Mouse (Mus musculus): ENCODE results near the gene Miga1. TPM values are rescaled to one million over a fixed set of nuclear protein-coding genes. Genes with fewer than 3 reads are reported as not detected.

The Miga1 gene
- 15.5 and 25.4 TPM in 2 replicates for polyA plus RNA-seq (2012; rRNA removed)

DNA sequence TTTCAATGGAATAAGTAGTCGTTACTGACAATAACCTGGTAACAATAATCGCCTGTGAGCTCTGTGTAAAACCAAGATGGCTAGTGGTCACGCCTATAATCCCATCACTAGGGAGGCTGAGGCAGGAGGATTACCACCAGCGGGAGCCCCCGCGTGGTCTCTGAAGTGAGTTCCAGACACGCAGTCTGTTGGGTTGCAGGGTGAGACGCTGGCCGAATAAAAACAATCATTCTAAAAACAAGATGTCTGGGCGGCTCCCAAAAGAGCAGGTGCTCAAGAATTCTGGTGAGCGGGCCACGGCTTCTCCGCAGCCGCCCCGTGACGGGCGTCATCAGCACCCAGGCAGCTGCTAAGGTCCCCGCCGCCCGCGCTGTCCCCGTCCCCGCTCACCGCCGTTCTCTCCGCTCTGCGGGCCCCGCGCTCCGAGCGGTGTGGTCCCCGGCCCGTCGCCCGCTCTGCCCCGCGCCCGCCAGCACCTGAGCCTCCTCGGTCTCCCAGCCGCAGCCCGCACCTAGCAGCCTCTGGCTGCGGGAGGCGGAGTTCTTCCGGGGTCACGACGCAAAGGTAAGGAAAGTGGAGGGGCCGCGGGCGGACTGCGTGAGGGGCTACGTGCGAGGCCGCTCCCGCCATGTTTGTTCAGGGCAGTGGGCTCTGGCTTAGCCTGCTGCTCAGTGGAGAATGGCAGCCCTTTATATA is at the start of gene Miga1:
Gene Miga1, minus strand, starts transcription at position 546 of the 696 bp plus-strand sequence.
- no peak for DNase-seq (ENCODE audit: low read depth)

DNA sequence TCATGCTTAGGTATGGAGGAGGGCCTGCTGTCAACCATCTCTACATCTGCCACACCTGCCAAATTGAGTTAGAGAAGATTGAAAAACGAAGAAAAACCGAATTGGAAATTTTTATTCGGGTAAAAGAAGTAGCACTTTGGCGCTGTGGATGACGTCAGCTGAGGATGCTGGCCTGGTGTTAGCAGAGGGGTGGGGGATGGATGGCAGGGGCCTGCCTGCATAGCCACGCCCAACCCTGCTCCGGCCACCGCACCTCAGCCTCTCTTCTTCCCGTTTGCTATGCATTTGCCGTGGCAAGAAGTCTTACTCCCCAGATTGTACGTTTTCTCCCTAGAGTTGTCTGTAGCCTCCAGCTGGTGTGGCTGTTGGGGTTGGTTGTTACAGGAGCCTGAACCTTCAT is 43.9 kb upstream of the Miga1 start:
- no peak for DNase-seq (ENCODE audit: low read depth)

DNA sequence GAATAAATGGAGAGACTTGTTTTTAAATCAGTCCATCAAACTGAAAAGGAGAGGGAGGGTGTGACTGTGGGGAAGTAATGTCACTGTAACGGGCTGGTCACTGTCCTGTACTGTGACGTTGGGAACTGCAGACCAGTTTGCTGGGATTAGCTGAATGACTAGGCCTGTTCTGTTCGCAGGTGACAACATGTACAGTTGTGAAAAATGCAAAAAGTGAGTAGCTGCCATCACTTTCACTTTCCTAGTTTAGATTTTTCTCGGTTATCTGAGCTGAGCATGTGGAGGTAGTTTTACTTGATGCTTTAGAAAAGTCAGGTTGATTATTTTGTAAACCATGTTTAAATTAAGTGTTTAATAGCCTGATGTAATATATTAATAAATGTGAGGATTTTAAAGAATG is 35.9 kb upstream of the Miga1 start:
- no peak for DNase-seq (ENCODE audit: low read depth)

DNA sequence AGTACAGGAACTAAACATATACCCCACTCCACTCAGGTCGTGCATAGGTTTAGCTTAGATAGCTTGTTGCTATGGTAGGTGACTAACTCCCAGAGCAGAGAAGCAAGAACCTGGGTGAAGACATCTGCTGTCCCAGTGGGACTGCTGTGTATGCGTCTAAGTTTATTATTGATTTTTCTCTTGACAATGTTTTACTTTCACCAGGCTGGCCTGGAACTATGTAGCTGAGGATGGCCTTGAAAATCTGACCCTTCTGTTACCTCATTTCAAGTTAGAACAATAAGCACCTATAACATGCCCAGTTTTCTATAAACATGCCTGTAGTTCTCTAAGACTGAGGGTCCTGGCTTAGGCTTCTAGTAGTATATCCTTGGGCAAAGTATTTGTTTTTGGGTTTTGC is 24.0 kb upstream of the Miga1 start:
- DNase-seq (ENCODE audit: low read depth) = no peak

DNA sequence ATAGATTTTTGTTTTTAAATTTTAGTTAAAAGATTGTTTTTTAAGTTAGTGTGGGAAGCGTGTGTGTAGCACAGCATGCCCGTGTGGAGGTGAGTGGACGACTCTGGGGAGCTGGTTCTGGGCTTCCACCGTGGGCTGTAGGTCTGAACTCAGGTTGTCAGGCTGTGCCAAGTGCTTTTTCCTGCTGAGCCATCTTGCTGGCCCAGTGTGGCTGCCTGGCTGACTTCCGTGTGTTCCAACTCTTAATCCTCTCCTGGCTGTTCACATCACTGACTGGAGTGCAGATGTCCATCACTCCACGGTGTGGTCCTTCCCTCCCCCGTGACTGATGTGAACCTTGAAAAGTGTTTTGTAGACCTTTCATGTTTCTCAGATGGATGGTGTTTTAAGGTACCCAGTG is 18.9 kb upstream of the Miga1 start:
- no peak for DNase-seq (ENCODE audit: low read depth)

DNA sequence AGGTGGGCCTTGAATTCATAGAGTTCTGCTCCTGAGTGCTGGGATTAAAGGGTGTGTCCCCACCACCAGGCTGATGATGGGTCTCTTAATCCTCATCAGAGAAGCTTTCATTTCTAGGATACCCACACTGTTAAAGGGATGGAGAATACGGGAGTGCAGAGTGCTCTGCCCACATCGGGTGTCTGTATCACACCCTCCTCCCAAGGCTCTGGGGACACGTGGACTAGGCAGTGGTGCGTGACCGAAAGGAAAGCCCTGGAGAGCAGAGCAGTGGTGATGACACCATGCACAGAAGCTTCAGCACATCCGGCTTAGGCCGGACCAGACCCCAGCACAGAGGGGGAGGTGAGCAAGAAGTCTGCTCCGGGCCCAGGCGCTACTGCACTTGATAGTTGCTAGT is 16.5 kb upstream of the Miga1 start:
- no peak for DNase-seq (ENCODE audit: low read depth)

DNA sequence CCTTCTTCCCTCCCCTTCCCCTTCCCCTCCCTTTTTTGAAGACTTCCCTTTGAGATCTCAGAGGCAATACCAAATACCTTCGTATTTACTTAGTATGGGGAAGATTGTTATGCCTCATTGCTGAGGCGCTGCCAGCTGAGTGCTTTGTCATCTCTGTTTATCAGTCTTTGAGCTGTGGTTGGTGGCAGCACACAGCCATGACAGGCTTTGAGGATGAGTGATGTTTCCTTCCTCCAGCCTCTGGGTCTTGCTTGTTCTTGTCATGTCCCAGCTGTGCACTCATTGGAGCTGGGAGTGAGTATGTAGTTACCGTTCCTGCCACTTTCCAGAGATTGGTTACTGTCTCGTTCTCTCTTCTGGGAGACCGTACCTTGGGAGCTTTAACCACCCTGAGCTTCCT is 15.2 kb upstream of the Miga1 start:
- DNase-seq (ENCODE audit: low read depth) = no peak

DNA sequence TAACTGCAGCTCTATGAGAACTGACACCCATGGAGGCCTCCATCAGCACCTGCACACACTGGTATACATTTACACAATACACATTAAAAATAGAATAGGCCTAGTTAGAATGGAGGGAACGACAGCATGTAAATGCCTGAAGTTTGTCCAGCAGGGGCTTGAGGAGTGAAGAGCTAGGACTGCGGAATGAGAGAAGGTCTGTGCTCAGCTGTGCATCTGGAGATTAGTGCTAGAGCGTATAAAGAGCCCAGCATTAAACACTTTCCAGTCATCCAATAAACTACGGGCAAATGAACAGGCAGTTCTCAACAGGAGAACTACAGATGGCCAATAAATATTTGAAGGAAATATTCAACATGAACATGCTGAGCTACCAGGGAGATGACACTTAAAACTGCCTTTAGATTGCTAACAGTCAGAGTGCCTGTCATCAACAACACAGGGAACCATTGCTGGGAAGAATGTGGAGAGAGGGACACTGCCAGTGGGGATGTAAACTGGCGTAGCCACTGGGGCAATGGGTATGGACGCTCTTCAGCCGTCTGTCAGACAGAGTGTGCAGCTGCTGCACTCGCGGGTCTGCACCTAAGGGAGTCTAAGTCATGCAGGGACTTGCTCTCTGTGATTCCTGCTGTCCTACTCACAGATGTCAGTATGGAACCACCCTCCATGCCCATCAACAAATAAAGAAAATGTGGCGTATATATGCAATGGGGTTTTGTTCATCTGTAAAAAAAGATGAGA is 13.4 kb upstream of the Miga1 start:
- DNase-seq (ENCODE audit: low read depth) = no peak

DNA sequence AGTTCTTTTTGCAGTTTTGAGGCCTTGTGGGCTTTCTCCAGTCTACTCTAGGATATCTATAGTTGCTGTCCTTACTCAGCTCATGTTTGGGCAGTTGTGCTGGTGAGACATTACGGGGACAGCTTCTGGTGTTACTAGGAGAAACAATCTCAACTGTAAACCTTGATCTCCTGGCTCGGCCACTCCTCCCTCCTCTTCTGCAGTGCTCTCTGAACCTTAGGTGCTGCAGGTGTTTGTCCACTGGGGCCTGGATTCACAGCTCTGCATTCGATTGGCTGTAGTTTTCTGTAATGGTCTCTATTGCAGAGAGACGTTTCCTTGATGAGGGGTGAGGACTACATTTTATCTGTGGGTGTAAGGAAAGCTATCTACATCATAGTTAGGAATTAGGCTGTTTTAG is 12.1 kb upstream of the Miga1 start:
- no peak for DNase-seq (ENCODE audit: low read depth)

DNA sequence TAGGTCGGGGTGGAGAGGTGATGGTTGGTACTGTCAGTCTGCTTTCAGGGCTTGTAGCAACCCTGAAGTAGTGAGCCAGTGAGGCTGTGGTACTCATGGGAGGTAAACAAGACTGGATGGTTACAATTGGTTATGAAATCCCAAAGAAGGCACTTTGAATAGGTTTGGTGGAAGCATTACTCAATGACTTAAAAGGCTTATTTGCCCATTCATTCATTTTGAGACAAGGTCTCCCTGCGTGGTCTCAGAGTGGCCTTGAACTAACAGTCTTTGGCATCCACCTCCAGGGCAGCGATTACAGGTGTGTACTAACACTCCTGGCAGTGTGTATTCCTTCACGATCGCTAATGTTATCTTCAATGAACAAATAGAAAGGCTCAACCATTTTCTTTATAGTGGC is 10.8 kb upstream of the Miga1 start:
- no peak for DNase-seq (ENCODE audit: low read depth)

DNA sequence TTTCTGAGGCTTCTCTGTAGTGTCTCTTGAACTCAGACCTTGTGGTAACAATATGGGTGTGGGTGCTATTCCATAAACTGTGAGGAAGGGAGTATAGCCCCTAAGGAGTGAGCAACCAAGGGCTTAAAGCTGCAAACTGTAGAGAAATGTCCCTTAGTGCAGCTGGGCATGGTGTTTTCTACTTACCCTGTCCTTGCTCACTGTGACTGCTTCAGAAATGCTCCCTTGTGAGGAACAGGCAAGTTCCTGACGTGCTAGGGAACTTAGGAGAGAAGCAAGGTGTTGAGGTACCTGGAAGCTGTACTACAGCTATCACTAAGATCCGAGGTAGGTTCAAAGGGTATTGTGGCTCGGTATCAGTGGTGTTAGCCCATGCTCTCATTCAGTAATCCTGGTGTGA is 10.2 kb upstream of the Miga1 start:
- DNase-seq (ENCODE audit: low read depth) = no peak

DNA sequence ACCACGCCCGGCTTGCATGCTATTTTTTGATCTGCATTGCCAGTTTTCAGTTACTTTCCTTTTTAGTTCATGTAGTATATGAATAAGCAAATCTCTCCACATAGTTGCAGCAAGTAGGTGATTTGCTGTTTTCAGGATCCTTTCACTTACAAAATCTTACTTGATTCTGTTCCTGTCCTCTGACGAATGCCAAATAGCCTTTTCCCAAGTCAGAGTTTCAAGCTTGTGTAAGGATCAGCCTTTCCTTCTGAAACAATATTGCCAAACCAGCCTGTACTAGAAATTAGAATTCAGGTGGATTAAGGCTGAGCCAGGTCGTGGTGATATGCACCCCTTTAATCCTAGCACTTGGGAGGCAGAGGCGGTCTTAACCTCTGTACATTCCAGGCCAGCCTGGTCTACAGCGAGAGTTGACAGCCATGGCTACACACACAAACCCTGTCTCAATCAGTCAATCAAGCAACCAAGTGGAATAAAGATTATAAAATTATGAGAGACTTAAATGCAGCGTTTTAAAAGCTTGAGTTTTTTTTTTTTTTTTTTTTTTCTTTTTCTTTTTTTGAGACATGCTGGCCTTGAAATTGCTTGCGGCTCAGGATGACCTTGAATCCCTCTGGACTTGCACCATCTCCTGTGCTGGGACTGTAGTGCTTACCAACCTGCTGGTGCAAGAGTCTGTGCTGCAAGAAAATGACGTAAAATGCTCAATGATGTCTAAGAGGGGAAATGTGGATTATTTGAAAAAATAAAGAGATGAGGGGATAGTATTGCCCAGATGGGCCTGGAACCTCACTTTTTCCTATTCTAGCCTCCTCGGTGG is 8.0 kb upstream of the Miga1 start:
- DNase-seq (ENCODE audit: low read depth) = peak; percentile 75

DNA sequence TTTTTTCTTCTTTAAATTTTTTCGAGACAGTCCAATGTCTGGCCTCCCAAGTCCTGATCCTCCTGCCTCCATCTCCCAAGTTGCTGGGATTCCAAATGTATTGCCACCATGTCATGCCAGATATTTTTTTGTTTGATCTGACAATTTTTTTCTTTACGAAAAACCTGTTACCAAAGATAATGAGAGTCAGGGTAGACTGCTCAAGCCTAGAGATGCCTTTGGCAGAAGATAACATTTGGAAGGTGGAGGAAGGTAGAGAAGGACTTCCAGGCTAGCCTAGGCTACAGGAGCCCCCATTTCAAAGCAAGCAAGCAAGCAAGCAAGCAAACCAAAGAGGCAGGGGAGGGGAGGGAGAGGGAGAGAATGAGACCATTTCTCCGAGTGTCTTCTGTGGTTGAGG is 7.0 kb upstream of the Miga1 start:
- DNase-seq (ENCODE audit: low read depth) = no peak

DNA sequence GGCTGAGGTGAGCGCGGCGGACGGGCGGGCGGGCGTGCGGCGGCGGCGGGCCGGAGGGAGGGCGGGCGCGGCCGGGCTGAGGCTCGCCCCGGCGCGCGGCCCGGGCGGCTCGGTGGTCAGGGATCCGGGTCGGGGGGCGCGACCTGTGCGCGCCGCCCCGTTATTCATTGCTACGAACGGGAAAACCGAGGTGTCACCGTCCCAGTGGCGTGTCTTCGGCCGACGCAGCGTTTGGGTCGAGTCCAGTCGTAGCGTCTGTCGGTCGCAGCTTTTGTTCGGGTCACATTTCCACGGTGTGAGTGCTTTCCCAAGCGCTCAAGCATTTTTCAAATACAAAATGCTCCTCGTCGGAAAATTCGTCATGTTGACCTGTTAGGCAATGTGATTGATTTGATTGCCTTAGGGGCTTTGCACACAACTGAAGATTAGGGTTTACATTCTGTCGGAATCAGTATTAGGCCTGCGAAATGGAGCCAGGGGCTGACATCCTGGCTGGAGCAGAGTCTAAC is 6.5 kb upstream of the Miga1 start:
- no peak for DNase-seq (ENCODE audit: low read depth)

DNA sequence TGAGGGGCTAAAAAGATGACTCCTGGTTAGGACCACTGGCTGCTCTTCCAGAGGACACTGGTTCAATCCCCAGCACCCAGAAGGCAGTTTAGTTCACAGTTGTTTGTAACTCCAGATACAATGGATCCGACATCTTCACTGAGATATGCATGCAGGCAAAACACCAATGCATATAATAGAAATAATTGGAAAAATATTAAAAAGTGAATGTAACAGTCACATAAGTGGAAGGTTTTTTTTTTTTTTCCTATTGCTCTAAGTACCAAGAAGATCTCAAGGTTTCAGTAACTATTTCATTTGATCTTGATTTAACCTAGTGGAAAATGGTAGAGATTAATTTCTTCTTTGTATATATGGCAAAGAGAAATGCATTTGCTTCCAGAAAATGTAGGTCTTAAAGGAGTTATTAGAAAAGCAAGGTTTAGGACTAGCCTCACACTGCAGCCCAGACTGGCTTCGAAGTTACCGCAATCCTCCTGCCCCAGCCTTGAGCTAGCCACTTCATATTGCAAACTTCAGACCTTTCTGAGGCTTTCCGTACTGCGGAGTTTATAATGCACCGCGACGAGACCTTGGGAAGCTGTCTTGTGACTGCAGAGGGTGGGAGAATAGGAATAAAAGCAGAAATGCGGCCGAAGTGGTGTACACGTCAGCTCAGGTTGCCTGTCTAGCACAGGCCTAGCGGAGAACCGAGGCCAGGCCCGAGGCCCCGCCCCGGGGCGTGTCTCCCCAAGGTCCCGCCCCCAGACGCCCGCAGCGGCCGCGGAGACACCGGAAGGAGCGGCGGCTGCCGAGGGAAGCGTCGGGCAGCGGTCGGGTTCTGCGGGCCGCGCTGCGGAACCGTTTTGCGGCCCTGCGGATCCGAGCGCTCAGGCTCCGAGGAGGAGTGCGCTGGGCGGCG is 5.8 kb upstream of the Miga1 start, which contains the start of gene Usp33:
Gene Usp33, plus strand, starts transcription at position 747 of the 901 bp plus-strand sequence.
- DNase-seq (ENCODE audit: low read depth) = no peak

DNA sequence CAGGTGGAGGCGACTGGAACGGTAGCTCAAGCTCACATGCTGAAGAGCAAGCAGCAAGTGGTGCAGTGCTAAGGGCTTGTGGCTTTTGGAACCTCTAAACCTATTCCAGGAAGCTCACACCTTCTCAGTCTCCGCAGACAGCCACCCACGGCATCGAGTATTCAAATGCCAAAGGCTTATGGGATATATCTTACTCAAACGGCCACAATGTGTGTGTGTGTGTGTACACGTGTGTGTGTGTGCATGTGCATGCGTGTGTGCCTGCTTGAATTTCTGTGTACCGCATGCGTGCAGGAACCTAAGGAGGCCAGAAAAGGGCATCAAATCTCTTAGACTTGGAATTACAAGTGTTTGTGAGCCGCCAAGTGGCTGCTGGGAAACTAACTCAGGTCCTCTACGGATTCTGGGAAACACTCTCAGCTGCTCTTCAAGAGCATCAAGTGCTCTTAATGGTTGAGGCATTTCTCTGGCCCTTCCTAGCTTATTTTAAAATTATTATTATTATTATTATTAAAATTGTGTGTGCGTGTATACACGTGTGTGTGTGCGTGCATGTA is 2.8 kb upstream of the Miga1 start:
- DNase-seq (ENCODE audit: low read depth) = no peak

DNA sequence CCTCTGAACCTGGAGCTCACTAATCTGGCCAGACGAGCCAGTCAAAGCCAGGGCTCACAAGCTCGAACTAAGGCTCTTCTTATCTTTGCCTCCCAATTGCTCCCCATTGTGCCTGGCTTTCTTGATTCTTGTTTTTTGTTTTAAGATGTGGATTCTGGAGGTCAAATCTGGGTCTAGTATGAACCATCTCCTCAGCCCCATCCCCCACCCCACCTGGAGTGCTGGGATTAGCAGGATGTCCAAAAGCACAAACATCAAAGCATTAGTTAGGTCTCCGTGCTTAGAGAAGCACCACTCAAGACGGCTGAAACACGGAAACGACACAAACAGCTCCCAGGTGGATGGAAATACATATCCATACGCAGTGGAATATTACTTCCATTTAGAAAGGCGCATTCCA is 4.1 kb downstream of the Miga1 start:
- DNase-seq (ENCODE audit: low read depth) = no peak

DNA sequence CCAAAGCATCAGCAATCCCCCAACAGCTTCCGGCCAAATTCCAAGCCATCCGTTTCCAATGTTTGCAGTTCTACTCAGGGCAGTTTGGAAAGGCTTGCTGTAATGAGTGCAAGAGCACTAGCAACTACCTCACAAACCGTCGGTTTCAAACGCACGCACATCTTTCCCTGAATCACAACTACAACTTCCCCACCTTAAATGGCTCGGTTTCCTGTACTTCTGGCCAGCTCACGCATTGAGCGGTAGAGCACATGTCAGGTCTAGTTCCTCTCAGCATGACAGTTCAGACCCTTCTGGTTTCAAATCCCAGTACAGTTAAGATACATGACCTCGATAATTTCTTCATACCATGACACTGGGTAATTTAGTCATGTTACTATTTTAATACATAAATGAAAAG is 6.6 kb downstream of the Miga1 start:
- DNase-seq (ENCODE audit: low read depth) = no peak

DNA sequence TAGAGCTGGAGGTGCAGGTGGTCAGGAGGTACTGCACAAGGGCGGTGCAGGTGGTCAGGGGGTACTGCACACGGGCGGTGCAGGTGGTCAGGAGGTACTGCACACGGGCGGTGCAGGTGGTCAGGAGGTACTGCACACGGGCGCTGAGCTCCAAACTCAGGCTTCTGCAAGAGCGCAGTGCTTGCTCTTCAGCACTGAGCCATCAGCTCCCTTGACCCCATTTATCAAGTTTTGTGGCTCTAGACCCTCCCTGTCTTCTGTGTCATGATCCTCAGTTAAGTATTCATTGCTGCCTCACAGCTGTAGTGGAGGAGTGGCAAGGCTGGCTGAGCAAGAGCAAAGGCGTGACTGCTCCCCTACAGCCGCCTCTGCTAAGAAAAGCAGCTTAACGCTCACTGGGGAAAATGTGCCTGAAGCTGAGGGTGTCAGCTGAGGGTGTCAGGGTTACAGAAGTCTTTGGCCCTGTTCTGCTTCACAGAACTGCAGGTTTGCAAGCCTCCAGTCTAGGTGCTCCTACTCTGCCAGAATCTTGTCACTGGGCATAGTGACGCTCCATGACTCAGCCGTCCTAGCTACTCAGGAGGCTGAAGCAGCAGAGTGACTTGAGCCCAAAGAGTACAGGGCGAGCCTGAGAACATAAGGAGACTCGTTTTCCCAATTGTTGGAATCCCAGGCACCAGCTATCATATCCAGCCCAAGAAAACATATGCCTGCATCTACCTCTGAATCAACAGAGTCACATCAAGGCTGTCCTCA is 7.5 kb downstream of the Miga1 start:
- DNase-seq (ENCODE audit: low read depth) = no peak

DNA sequence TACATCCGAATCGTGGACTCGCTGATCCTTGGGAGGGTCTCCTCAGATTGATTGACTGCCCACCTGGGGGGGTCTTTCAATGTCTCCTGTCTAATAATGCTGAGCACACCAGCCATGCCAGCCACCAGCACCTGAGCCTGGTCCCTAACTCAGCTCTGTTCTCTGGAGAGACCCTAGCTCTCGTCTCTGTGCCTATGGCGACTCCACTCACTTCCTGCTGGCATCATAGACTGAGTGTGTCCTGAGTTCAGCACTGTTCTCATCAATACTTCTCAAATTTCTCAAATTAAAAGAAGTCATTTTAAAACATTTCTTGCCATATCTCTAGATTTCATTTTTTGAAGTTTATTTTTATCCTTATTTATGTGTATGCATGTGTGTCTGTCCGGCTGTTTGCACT is 8.1 kb downstream of the Miga1 start:
- no peak for DNase-seq (ENCODE audit: low read depth)

Data from gonadal fat pad, adult 2 months (tissue).